Mouse (Mus musculus): Measurements from ENCODE around the gene Tas2r135. TPM values are rescaled to one million over a fixed set of nuclear protein-coding genes. Genes with fewer than 3 reads are reported as not detected.

Gene Tas2r135
- polyA plus RNA-seq, 1 experiment from 2014 or later: not detected

GRCm38 (mm10) chr6:42398285-42398684 lies 6.9 kb upstream of the Tas2r135 start:
- no peak overlapping the region for H3K27ac ChIP-seq (replicated peaks)
- no peaks in the 10 kb centered on the region for H3K36me3 ChIP-seq
- WGBS: 85% methylated on average over 3 of the region's 3 CpGs
- H3K4me3 ChIP-seq: no peak overlapping the region
- no peaks in the 10 kb centered on the region for H3K4me1 ChIP-seq (replicated peaks)
- no peak overlapping the region for H3K9ac ChIP-seq
- H3K9me3 ChIP-seq: no peaks in the 10 kb centered on the region
- no peak for ATAC-seq (ENCODE audit: low FRiP score, low read depth)
- H3K4me2 ChIP-seq: no peak overlapping the region
- H3K27me3 ChIP-seq: no peaks in the 10 kb centered on the region

GRCm38 (mm10) chr6:42398998-42399397 lies 6.2 kb upstream of the Tas2r135 start:
- H3K9ac ChIP-seq: no peak overlapping the region
- H3K9me3 ChIP-seq: no peaks in the 10 kb centered on the region
- no peaks in the 10 kb centered on the region for H3K27me3 ChIP-seq
- no peak overlapping the region for H3K4me3 ChIP-seq
- no peaks in the 10 kb centered on the region for H3K36me3 ChIP-seq
- no peak overlapping the region for H3K4me2 ChIP-seq
- H3K4me1 ChIP-seq (replicated peaks): no peaks in the 10 kb centered on the region
- 96% methylated on average over 1 of the region's 1 CpGs for WGBS
- no peak for ATAC-seq (ENCODE audit: low FRiP score, low read depth)
- no peak overlapping the region for H3K27ac ChIP-seq (replicated peaks)

GRCm38 (mm10) chr6:42399938-42400337 lies 5.3 kb upstream of the Tas2r135 start, which contains the start of gene Tas2r143:
Gene Tas2r143 (plus strand): TSS chr6:42400238.
- Histone ChIP-seq H3K9ac (no peak within 1 kb of the TSS), H3K4me1 (replicated peaks) (no peaks in the 10 kb centered on the region), H3K4me3 (no peak within 1 kb of the TSS), H3K9me3 (no peaks in the 10 kb centered on the region), H3K27me3 (no peaks in the 10 kb centered on the region), H3K27ac (replicated peaks) (no peak within 1 kb of the TSS), H3K36me3 (no peaks in the 10 kb centered on the region), H3K4me2 (no peak within 1 kb of the TSS)
- no peak for ATAC-seq (ENCODE audit: low FRiP score, low read depth)
- WGBS: 84% methylated on average over 1 of the region's 1 CpGs

- Histone ChIP-seq H3K4me2 (no peak overlapping the region), H3K4me1 (replicated peaks) (no peaks in the 10 kb centered on the region), H3K4me3 (no peak overlapping the region), H3K9me3 (no peaks in the 10 kb centered on the region), H3K36me3 (no peaks in the 10 kb centered on the region), H3K9ac (no peak overlapping the region), H3K27ac (replicated peaks) (no peak overlapping the region), H3K27me3 (no peaks in the 10 kb centered on the region)
- WGBS: 95% methylated on average over 2 of the region's 2 CpGs
- ATAC-seq (ENCODE audit: low FRiP score, low read depth): no peak
Measured at GRCm38 (mm10) chr6:42419443-42419842, 14.2 kb downstream of the Tas2r135 start.

GRCm38 (mm10) chr6:42421439-42421838 lies 16.2 kb downstream of the Tas2r135 start:
- H3K4me1 ChIP-seq (replicated peaks): no peaks in the 10 kb centered on the region
- H3K27me3 ChIP-seq: no peaks in the 10 kb centered on the region
- H3K27ac ChIP-seq (replicated peaks): no peak overlapping the region
- H3K9ac ChIP-seq: no peak overlapping the region
- H3K4me2 ChIP-seq: no peak overlapping the region
- no peak for ATAC-seq (ENCODE audit: low FRiP score, low read depth)
- 66% methylated on average over 2 of the region's 2 CpGs for WGBS
- H3K4me3 ChIP-seq: no peak overlapping the region
- H3K36me3 ChIP-seq: no peaks in the 10 kb centered on the region
- no peaks in the 10 kb centered on the region for H3K9me3 ChIP-seq

- no peak for ATAC-seq (ENCODE audit: low FRiP score, low read depth)
Measured at GRCm38 (mm10) chr6:42424472-42424871, 19.2 kb downstream of the Tas2r135 start.

GRCm38 (mm10) chr6:42426337-42426736 lies 21.1 kb downstream of the Tas2r135 start:
- Histone ChIP-seq H3K27me3 (no peaks in the 10 kb centered on the region), H3K4me3 (no peak overlapping the region), H3K4me2 (no peak overlapping the region), H3K27ac (replicated peaks) (no peak overlapping the region), H3K4me1 (replicated peaks) (no peaks in the 10 kb centered on the region), H3K9ac (no peak overlapping the region), H3K36me3 (no peaks in the 10 kb centered on the region), H3K9me3 (no peaks in the 10 kb centered on the region)
- no peak for ATAC-seq (ENCODE audit: low FRiP score, low read depth)
- WGBS: 89% methylated on average over 4 of the region's 4 CpGs

More at GRCm38 (mm10) chr6:42424472-42424871, 19.2 kb downstream of the Tas2r135 start:
- Histone ChIP-seq H3K4me2 (no peak overlapping the region), H3K27me3 (no peaks in the 10 kb centered on the region), H3K4me1 (replicated peaks) (no peaks in the 10 kb centered on the region), H3K4me3 (no peak overlapping the region), H3K9ac (no peak overlapping the region), H3K27ac (replicated peaks) (no peak overlapping the region), H3K9me3 (no peaks in the 10 kb centered on the region), H3K36me3 (no peaks in the 10 kb centered on the region)
- 97% methylated on average over 3 of the region's 3 CpGs for WGBS

- Histone ChIP-seq H3K36me3 (no peaks in the 10 kb centered on the region), H3K27ac (replicated peaks) (no peak overlapping the region), H3K27me3 (no peaks in the 10 kb centered on the region), H3K4me2 (no peak overlapping the region), H3K9ac (no peak overlapping the region), H3K4me3 (no peak overlapping the region), H3K9me3 (no peaks in the 10 kb centered on the region), H3K4me1 (replicated peaks) (no peaks in the 10 kb centered on the region)
- ATAC-seq (ENCODE audit: low FRiP score, low read depth): no peak
- 63% methylated on average over 2 of the region's 2 CpGs for WGBS
Measured at GRCm38 (mm10) chr6:42433554-42433953, 28.3 kb downstream of the Tas2r135 start.

- no peaks in the 10 kb centered on the region for H3K9me3 ChIP-seq
- H3K4me2 ChIP-seq: no peak within 1 kb of the TSS
- H3K4me1 ChIP-seq (replicated peaks): no peaks in the 10 kb centered on the region
- no peak within 1 kb of the TSS for H3K4me3 ChIP-seq
- no peaks in the 10 kb centered on the region for H3K27me3 ChIP-seq
- no peak within 1 kb of the TSS for H3K9ac ChIP-seq
- 83% methylated on average over 6 of the region's 6 CpGs for WGBS
- ATAC-seq (ENCODE audit: low FRiP score, low read depth): no peak
- H3K27ac ChIP-seq (replicated peaks): no peak within 1 kb of the TSS
- H3K36me3 ChIP-seq: no peaks in the 10 kb centered on the region
Measured at GRCm38 (mm10) chr6:42434446-42434845, 29.2 kb downstream of the Tas2r135 start, which contains the start of gene Tas2r126. Gene Tas2r126 (plus strand): TSS chr6:42434535.

GRCm38 (mm10) chr6:42435490-42435889 lies 30.3 kb downstream of the Tas2r135 start:
- H3K27ac ChIP-seq (replicated peaks): no peak overlapping the region
- no peaks in the 10 kb centered on the region for H3K9me3 ChIP-seq
- no peak for ATAC-seq (ENCODE audit: low FRiP score, low read depth)
- no peaks in the 10 kb centered on the region for H3K36me3 ChIP-seq
- no peaks in the 10 kb centered on the region for H3K27me3 ChIP-seq
- no peaks in the 10 kb centered on the region for H3K4me1 ChIP-seq (replicated peaks)
- 73% methylated on average over 2 of the region's 2 CpGs for WGBS
- H3K4me3 ChIP-seq: no peak overlapping the region
- H3K9ac ChIP-seq: no peak overlapping the region
- no peak overlapping the region for H3K4me2 ChIP-seq

- H3K9ac ChIP-seq: no peak overlapping the region
- H3K36me3 ChIP-seq: no peaks in the 10 kb centered on the region
- WGBS: 81% methylated on average over 2 of the region's 2 CpGs
- H3K4me1 ChIP-seq (replicated peaks): no peaks in the 10 kb centered on the region
- H3K9me3 ChIP-seq: no peaks in the 10 kb centered on the region
- H3K4me2 ChIP-seq: no peak overlapping the region
- H3K27ac ChIP-seq (replicated peaks): no peak overlapping the region
- no peak overlapping the region for H3K4me3 ChIP-seq
- ATAC-seq (ENCODE audit: low FRiP score, low read depth): no peak
- no peaks in the 10 kb centered on the region for H3K27me3 ChIP-seq
Measured at GRCm38 (mm10) chr6:42441395-42441794, 36.2 kb downstream of the Tas2r135 start.

GRCm38 (mm10) chr6:42444491-42444890 lies 39.3 kb downstream of the Tas2r135 start:
- no peaks in the 10 kb centered on the region for H3K27me3 ChIP-seq
- no peak overlapping the region for H3K4me3 ChIP-seq
- H3K9ac ChIP-seq: no peak overlapping the region
- WGBS: 77% methylated on average over 2 of the region's 2 CpGs
- H3K4me1 ChIP-seq (replicated peaks): no peaks in the 10 kb centered on the region
- no peak overlapping the region for H3K4me2 ChIP-seq
- H3K9me3 ChIP-seq: no peaks in the 10 kb centered on the region
- H3K27ac ChIP-seq (replicated peaks): no peak overlapping the region
- H3K36me3 ChIP-seq: no peaks in the 10 kb centered on the region
- no peak for ATAC-seq (ENCODE audit: low FRiP score, low read depth)

GRCm38 (mm10) chr6:42447381-42447780 lies 42.1 kb downstream of the Tas2r135 start:
- no peak overlapping the region for H3K4me3 ChIP-seq
- no peak for ATAC-seq (ENCODE audit: low FRiP score, low read depth)
- no peak overlapping the region for H3K9ac ChIP-seq
- no peak overlapping the region for H3K27ac ChIP-seq (replicated peaks)
- no peak overlapping the region for H3K4me2 ChIP-seq
- H3K9me3 ChIP-seq: no peaks in the 10 kb centered on the region
- H3K4me1 ChIP-seq (replicated peaks): no peaks in the 10 kb centered on the region
- 78% methylated on average over 2 of the region's 2 CpGs for WGBS
- H3K36me3 ChIP-seq: no peaks in the 10 kb centered on the region
- no peaks in the 10 kb centered on the region for H3K27me3 ChIP-seq

All from hindbrain, embryonic 15.5 days (tissue).